Mouse (Mus musculus) erythroblast, embryonic 14.5 days (primary cell): ENCODE results near the gene Slit2. TPM values are rescaled to one million over a fixed set of nuclear protein-coding genes. Genes with fewer than 3 reads are reported as not detected.

Experiments used
- H3K27me3 ChIP-seq: 2 replicates; pipeline ENCODE4 v1.6.1; 2012; ENCODE audit warnings: inconsistent platforms; ENCODE audit not compliant: control insufficient read depth
- H3K36me3 ChIP-seq: 2 replicates; pipeline ENCODE4 v1.6.1; 2012; ENCODE audit warnings: mild to moderate bottlenecking, inconsistent platforms; ENCODE audit not compliant: control insufficient read depth
- H3K4me1 ChIP-seq: 2 replicates; pipeline ENCODE4 v1.6.1; 2012; ENCODE audit warnings: inconsistent platforms; ENCODE audit not compliant: control insufficient read depth
- H3K4me3 ChIP-seq: replicated peaks from 2 replicates; pipeline ENCODE3; 2012; ENCODE audit warnings: moderate library complexity, mild to moderate bottlenecking, inconsistent platforms
- H3K9me3 ChIP-seq: 2 replicates; pipeline ENCODE4 v1.6.1; 2012; ENCODE audit warnings: low read length, inconsistent platforms, mixed read lengths; ENCODE audit not compliant: control insufficient read depth
- GATA1 ChIP-seq: IDR thresholded peaks from 2 replicates; pipeline ENCODE4 v1.6.1; 2012; ENCODE audit warnings: low read length, inconsistent platforms, mixed read lengths
- TAL1 ChIP-seq: IDR thresholded peaks from 3 replicates; pipeline ENCODE4 v1.6.1; 2012; ENCODE audit warnings: low read length, inconsistent platforms, mixed read lengths
- polyA plus RNA-seq: library from polyadenylated mRNA; stranded (reverse); fragments of >175 nt; gene quantifications from 2 replicates; pipeline ENCODE4 v1.2.3, GENCODE M21; 2012

Slit2 gene
- polyA plus RNA-seq, 1 experiment, result 0.01 TPM

GRCm38 (mm10) chr5:48333407-48333806 is 350.5 kb downstream of the Slit2 start:
- H3K4me3 ChIP-seq, result no peak overlapping the region
- H3K36me3 ChIP-seq, result no peaks in the 10 kb centered on the region
- no peaks in the 10 kb centered on the region for H3K9me3 ChIP-seq
- H3K4me1 ChIP-seq, result no peaks in the 10 kb centered on the region
- no peaks in the 10 kb centered on the region for H3K27me3 ChIP-seq
- no peak for TF ChIP-seq TAL1
- TF ChIP-seq GATA1, result no peak

GRCm38 (mm10) chr5:48333884-48334513 is 351.1 kb downstream of the Slit2 start:
- Histone ChIP-seq H3K4me3 (no peak overlapping the region), H3K27me3 (no peaks in the 10 kb centered on the region), H3K9me3 (no peaks in the 10 kb centered on the region), H3K36me3 (no peaks in the 10 kb centered on the region), H3K4me1 (no peaks in the 10 kb centered on the region)
- TF ChIP-seq TAL1, result no peak
- no peak for TF ChIP-seq GATA1

- Histone ChIP-seq H3K36me3 (no peaks in the 10 kb centered on the region), H3K27me3 (no peaks in the 10 kb centered on the region), H3K4me3 (no peak overlapping the region), H3K9me3 (no peaks in the 10 kb centered on the region), H3K4me1 (no peaks in the 10 kb centered on the region)
- TF ChIP-seq GATA1, result no peak
- no peak for TF ChIP-seq TAL1
Measured at GRCm38 (mm10) chr5:48340808-48341433, 358.0 kb downstream of the Slit2 start.

DNA sequence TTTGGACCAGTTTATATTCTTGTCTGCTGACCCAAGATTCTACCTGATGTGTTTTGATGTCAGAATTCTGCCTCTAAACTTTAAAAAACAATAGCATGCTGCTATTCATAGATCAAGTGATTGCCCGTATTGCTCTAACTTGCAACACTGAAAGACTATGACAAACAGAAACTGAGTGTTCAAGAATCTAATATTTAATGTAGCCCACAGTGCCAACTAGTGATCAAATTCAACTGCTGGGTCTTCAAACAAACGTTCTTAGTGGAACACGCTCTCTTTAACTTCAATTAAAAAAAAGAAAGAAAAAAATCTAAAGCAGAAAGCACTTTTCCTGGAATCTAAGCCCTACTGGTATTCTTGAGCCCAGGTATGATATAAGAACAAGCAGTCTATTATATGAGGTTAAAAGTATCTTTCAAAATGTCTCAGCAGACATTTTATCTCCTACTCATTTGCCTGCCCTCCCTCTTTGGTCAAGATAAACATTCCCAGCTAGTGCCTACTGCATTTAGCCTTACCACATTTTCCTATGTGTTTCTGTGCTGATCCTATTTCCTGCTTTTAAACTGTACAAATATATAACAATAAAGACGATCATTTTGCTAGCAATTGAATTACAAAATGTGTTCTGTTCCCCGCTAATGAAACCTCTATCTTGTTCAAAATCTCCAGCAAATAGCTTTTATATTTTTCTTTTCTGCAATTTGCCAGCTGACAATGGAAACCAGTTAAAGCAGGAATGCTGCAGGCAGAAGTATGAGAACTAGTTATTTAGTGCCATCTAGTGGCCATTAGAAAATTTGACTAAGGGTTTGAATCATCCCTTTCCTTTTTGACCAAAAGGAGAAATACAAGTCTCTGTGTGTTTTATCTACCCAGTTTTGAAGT is 362.4 kb downstream of the Slit2 start:
- no peaks in the 10 kb centered on the region for H3K27me3 ChIP-seq
- H3K4me1 ChIP-seq, result no peaks in the 10 kb centered on the region
- no peaks in the 10 kb centered on the region for H3K36me3 ChIP-seq
- H3K4me3 ChIP-seq, result no peak overlapping the region
- H3K9me3 ChIP-seq, result no peaks in the 10 kb centered on the region
- TF ChIP-seq GATA1, result no peak

DNA sequence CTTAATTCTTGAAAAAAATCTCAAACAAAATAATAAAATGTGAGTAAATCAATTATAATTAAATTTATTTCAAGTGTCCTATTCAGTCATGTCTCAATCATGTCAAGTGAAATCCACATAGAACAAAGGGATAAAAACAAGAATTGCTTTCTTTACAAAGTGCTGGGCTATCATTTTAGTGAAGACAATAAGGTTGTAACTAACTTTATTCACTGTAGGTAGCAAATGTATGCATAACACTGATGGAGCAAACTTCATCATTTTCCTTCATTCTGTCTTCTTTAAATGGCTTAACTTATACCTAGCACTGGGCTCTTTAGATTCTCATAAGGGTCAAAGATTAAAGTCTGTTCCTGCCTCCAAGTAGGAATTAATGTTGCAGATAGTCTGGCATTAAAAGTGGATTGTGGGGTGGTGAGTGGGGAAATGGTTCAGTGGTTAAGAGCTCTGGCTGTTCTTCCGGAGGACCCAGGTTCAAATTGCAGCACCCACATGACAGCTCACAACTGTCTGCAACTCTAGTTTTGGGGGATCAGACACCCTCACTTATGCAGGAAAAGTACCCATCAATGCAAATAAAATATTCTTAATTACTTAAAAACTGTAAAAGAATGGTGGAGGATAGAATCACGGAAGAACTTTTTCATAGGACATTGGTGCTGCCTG is 363.2 kb downstream of the Slit2 start:
- TF ChIP-seq TAL1 (no peak), GATA1 (no peak)
- H3K4me3 ChIP-seq, result no peak overlapping the region
- no peaks in the 10 kb centered on the region for H3K9me3 ChIP-seq
- no peaks in the 10 kb centered on the region for H3K27me3 ChIP-seq
- H3K4me1 ChIP-seq, result no peaks in the 10 kb centered on the region
- no peaks in the 10 kb centered on the region for H3K36me3 ChIP-seq

DNA sequence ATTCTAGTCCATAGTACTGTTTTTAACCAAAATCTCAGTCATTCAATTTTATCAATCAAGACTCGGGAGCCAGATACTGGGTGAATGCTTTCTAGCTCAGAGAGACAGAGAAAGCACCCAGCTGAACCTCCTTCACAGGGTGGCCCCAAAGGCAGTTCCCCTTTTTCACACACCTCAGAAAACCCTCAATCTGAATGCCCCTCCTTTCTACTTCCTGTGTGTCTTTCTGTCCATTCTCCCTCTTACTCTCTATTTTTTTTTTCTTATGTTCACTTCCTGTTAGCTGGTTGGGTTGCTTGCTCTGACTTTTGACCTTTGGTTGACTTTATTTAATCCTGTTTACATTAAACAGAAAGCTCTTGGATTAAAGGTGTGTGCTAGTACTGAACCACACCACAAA is 366.4 kb downstream of the Slit2 start:
- no peaks in the 10 kb centered on the region for H3K9me3 ChIP-seq
- no peaks in the 10 kb centered on the region for H3K27me3 ChIP-seq
- no peaks in the 10 kb centered on the region for H3K36me3 ChIP-seq
- TF ChIP-seq TAL1 (no peak), GATA1 (no peak)
- H3K4me3 ChIP-seq, result no peak overlapping the region
- no peaks in the 10 kb centered on the region for H3K4me1 ChIP-seq
